Mouse (Mus musculus): Measurements from ENCODE around the gene Ngrn. TPM values are rescaled to one million over a fixed set of nuclear protein-coding genes. Genes with fewer than 3 reads are reported as not detected.

Gene Ngrn
- polyA plus RNA-seq, 1 experiment from 2014 or later = 36.3 TPM

GRCm38 (mm10) chr7:80310771-80311170 lies 49.8 kb downstream of the Ngrn start:
- Histone ChIP-seq H3K9ac (no peak overlapping the region), H3K4me3 (no peak overlapping the region), H3K27me3 (no peaks in the 10 kb centered on the region), H3K4me2 (no peak overlapping the region), H3K36me3 (peaks cover 96% of the 10 kb centered on the region), H3K27ac (no peak overlapping the region), H3K4me1 (replicated peaks) (no peaks in the 10 kb centered on the region), H3K9me3 (replicated peaks) (no peaks in the 10 kb centered on the region)
- 77% methylated on average over 7 of the region's 7 CpGs for WGBS
- no peak for ATAC-seq (replicated peaks; ENCODE audit: insufficient number of reproducible peaks, insufficient read depth, low FRiP score, low read depth)

Other genes with a start within 250 kb of the Ngrn start
- gene Zfp710, start 236.4 kb upstream of the Ngrn start, polyA plus RNA-seq (2015; fragmentation: Nextera tagmentation; extraction: Ambion mirVana) = 9.4 and 13.6 TPM in 2 replicates
- gene Idh2, start 145.8 kb upstream of the Ngrn start, polyA plus RNA-seq (2015; fragmentation: Nextera tagmentation; extraction: Ambion mirVana) = 2,234 and 2,284 TPM in 2 replicates
- gene Sema4b, start 74.4 kb upstream of the Ngrn start, polyA plus RNA-seq (2015; fragmentation: Nextera tagmentation; extraction: Ambion mirVana) = 12.4 and 14.0 TPM in 2 replicates
- gene Cib1, start 28.4 kb upstream of the Ngrn start, polyA plus RNA-seq (2015; fragmentation: Nextera tagmentation; extraction: Ambion mirVana) = 48.7 and 65.4 TPM in 2 replicates
- 2.7 and 3.8 TPM in 2 replicates for gene Gdpgp1, start 28.4 kb upstream of the Ngrn start, polyA plus RNA-seq (2015; fragmentation: Nextera tagmentation; extraction: Ambion mirVana)
- 0.63 and 1.2 TPM in 2 replicates for gene Ttll13, start 14.8 kb upstream of the Ngrn start, polyA plus RNA-seq (2015; fragmentation: Nextera tagmentation; extraction: Ambion mirVana)
- 8.1 and 12.1 TPM in 2 replicates for gene Vps33b, start 8.4 kb downstream of the Ngrn start, polyA plus RNA-seq (2015; fragmentation: Nextera tagmentation; extraction: Ambion mirVana)
- gene Prc1, start 33.2 kb downstream of the Ngrn start, polyA plus RNA-seq (2015; fragmentation: Nextera tagmentation; extraction: Ambion mirVana) = 125 and 145 TPM in 2 replicates
- gene Rccd1, start 63.2 kb downstream of the Ngrn start, polyA plus RNA-seq (2015; fragmentation: Nextera tagmentation; extraction: Ambion mirVana) = 7.9 and 9.0 TPM in 2 replicates
- 16.6 and 21.5 TPM in 2 replicates for gene Unc45a, start 79.8 kb downstream of the Ngrn start, polyA plus RNA-seq (2015; fragmentation: Nextera tagmentation; extraction: Ambion mirVana)
- gene Hddc3, start 81.9 kb downstream of the Ngrn start, polyA plus RNA-seq (2015; fragmentation: Nextera tagmentation; extraction: Ambion mirVana) = 16.1 and 17.4 TPM in 2 replicates
- 15.1 and 21.1 TPM in 2 replicates for gene Man2a2, start 110.2 kb downstream of the Ngrn start, polyA plus RNA-seq (2015; fragmentation: Nextera tagmentation; extraction: Ambion mirVana)
- gene Fes, start 126.7 kb downstream of the Ngrn start, polyA plus RNA-seq (2015; fragmentation: Nextera tagmentation; extraction: Ambion mirVana) = 10.9 and 14.4 TPM in 2 replicates
- gene Furin, start 144.2 kb downstream of the Ngrn start, polyA plus RNA-seq (2015; fragmentation: Nextera tagmentation; extraction: Ambion mirVana) = 16.0 and 18.2 TPM in 2 replicates